Mouse (Mus musculus) lung, postnatal 10 days (tissue): ENCODE results near the gene Limch1.

Source experiments
- DNase-seq: peaks from one replicate; pipeline ENCODE4 v3.0.0; 2021

The Limch1 gene

DNA sequence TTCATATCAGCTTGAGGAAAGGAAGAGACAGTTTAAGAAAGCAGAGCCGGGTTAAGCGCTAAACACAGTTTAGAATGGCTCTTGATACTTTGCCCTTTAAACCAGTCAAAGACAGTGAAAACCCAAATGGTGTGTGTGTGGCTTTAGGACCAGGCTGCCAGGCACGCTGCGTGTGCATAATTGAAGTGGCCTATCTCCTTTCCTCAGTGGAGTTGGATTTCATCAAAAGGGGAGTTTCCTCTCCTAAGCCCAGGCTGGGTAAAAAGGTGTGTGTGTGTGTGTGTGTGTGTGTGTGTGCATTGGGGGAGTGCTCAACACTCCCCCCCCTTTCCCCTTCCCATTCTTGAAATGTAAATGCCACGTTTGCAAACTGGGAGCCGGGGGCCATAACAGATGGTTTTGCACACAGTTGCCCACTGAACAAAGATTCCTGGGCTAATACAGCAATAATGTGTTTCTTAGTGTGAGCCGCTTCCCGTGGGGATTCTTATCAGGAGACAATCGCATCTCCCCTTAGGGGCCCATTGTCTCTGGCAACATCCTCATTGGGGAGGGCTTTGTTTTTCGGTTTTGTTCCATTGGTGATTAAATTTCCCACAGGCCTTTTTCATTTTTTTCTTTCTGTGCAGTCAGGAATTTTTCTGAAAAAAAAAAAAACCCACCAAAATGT, 2.3 kb downstream of the Limch1 start:
- peak; percentile 30 for DNase-seq

DNA sequence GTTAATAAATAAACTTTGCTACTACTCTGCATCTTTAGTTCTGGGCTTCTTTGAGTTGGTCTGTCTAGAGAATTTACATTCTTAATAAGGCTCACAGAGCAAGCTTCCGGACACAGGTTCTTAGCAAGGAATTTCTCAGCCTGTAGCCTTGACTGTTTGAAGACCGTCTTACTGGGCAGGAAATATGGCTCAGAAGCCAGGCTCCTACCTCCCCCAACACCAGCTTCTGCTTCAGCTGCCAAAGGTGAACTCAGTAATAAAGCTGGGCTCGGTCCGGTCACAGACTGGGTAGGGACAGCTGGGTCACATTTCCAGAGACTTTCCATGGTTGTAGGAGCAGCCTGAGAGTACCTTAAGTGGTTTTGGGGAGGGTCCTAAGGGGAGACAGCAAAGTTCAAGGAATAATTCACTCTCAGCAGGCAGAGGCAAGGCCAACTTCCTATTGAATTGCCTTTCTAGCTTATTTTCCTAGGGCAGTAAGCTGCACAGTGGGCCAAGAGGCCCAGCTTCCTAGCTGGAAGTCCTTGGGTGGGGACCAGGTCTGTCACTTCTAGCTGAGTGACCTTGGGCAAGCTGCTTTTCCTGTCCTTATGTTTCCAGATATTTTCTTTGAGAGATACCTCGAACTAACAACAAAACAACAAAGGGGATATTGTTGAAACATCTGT, 3.0 kb downstream of the Limch1 start:
- DNase-seq, result peak; percentile 8

DNA sequence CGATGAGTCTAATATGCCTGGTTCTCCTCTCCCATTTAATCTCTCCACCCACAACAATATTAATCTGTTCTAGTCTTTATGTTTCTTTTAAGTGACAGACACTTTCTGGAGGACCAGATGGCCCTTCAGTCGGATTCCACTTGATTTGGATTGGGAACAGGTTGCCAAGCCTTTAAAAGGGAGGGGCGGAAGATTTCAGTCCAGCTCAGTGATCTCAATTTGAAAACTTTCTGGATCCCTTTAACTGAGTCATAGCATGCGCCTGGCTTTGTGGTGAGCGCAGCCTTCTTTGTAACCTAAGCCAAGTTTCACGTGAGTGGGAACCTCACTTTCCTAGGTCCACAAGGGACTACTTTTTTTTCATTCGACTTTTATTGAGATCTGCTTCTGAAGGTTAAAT, 5.0 kb downstream of the Limch1 start:
- no peak for DNase-seq

DNA sequence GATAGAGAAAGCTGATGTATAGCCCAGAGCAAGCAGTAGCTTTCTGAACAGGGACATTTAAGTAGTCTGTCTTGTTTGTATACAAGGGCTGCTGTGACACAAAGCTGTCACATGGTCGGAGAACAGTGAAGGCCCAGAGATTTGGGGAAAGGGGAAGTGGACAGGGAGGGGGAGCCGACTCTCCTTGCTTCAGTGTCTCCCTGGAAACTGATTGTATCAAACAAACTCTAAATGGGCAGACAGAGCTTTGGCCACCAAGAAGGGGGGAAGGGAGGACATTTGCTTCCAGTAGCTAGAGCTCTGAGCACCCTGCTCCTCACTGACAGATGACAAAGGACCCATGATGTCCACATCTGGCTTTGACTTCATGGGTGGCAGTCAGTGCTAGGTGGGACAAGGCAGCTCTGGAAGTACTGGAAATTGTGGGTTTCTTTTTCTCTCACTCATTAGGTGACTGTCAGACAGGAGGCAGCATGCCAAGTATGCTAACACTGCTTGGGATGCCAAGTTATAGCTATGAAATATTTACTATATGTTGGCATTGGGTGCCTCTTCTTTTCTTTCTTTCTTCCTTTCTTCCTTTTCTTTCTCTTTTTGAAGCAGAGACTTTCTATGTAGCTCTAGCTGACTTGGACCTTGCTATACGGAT, 5.8 kb downstream of the Limch1 start:
- peak; percentile 20 for DNase-seq

DNA sequence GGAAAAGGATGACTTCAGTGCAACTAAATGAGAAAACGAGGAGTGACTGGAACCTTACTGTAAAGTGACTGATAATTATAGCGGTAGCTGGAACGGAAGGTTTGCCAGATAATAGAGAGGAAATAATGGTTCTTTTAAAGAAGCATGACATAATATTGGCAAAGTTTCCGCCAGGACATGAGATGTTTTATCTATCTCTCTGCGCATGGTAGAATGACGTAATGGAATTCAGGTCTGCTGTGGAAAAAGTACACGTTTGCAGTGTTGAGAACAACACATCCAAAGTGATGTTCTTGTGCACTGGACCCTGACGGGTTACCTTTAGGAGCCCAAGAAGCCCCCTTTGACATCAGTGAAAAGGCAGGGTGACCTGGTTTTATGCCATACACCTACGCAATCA, 8.0 kb downstream of the Limch1 start:
- DNase-seq, result no peak

DNA sequence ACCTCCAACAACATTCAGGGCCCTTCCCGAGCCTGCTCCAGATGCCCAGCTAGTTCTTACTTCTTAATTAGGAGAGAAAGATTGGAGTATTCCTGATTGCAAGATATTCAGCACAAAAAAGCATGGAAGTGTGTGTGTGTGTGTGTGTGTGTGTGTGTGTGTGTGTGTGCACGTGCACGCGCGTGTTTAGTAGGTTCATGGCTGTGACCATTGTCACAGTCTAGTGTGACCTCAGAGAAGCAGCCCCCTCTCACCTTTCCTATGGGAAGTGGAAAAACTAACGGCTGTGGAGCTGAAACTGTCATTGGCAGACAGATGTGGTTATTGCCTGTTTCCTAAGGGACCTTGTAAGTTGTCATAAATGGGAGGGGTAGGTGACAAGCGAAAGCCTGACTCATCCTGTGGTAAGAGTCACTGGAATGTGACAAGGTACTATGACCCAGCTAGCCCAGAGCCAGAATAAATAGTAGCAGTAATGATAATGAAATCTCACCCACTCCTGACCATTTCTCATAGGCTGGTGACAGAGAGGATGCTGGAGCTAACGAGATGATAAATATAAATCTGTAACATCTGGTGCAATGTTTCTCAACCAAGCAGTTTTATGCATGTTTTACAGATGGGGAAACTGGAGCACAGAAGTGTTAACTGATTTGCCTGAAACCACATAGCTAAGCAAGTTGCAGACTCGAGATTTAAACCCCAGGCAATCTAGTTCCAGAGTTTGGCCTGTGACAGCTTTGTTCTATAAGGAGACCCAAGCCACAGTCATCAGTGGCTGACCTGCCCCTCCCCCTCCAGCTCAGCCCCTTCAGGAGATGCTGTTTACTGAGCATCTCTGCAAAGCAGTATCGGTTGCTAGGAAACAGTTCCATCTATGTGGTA, 11.4 kb downstream of the Limch1 start:
- no peak for DNase-seq

DNA sequence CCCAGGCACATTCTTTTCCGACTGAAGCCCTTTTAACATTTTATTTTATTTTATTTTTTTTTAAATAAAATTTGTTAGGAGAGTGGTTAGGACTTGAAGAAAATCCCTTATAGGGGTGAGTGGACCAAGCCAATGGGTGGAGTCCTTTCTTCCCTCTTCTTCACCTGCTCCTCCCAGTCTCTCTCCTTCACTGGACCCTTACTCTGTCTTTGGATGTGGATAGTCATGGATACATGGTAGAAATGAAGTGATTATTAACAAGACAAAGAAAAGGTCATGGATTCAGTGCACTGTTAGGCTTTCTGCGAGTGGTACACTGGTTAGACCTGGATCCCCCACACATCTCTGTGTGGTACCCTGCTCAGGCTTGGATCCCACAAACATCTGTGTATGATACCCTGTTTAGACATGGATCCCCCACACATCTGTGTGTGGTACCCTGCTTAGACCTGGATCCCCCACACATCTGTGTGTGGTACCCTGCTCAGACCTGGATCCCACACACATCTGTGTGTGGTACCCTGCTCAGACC, 12.1 kb downstream of the Limch1 start:
- DNase-seq, result no peak

DNA sequence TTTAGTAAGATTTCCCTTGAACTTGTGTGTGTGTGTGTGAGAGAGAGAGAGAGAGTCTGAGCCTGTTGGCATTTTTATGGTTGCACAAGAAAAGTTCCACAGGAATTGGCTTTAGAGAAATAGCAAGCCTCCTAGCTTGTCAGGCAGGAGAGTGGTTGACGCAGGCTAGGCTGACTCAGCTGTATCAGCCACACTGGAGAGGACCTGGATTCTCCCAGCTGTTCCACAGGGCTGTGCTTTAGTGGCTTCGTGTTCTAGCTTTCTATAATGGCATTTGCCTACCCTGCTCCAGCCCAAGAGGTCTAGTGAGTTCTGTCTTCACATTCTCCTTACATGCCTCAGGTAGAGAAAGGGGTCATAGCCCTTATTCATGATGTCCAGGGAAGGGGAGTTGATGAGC, 13.7 kb downstream of the Limch1 start:
- no peak for DNase-seq

DNA sequence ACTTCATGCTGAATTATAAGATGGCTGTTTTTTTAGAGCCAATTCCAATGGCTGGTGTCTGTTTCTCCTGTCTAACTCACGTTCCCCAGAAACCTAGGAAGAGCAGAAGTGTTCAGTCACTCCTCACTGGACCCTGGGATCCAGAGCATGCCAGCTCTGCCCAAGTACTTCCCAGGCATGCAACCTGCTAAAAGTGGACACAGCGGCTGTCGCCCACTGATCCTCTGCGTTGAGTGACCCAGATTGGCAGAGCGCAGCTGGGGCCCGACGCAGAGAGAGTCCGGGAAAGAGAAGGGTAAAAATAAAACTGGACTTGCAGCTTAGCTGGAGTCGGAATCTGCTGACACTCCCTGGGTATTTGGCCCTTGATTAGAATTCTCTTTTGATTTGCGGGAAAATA, 15.1 kb downstream of the Limch1 start:
- no peak for DNase-seq

DNA sequence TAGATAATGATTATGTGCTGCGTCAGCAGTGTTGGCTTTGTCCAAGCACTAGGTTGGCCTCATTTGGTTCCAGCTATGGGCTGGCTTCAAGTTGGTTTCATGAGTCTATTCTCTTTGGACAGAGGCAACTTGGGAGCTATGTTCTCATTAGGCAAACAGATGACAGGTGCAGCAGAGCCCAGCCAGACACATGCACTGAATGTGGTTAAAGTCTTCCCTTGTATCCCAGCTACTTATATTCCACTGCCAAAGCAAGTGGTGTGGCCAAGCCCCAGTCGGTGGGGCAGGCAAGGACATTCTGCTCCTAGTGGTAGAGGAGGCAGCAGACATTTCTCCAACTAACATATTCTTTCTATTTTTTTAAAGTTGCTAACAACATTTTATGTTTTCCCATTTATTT, 16.4 kb downstream of the Limch1 start:
- no peak for DNase-seq

DNA sequence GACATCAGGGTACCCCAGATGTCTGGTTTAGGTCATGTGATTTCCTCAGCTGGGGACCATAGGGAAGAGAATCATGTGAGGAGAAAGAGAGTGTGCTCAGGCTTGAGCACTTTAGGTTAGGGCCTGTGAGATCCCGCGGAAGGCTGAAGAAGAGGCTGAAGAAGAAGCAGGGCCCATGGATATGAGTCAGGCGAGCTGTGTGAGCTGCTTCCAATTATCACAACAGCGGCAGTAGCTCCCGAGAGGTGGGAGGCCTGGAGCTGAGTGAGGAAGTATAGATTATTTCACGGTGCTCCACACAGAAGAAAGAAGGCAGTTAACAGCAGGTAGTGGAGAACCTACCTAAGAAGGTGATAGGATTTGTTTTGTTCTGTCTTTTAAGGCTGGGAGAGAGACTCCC, 18.5 kb downstream of the Limch1 start:
- DNase-seq, result no peak

DNA sequence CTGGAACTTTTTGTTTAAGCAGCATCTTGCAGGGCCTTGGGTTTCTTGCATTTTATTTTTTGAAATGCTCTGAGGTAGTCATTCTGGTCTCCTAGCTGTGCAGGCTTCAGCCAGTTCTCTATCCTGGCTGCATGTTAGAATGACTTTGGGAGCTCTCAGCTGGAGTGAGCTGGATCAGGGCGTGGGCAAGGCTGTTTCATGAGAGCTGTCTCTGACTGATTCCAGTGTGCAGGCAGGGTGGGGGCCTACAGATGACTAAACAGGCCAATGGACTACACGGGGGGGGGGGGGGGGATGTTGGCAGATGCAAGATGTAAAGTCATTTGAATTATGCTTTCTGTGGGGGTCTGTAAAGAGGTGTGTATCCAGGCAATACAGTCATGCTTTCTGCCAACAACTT, 20.3 kb downstream of the Limch1 start:
- no peak for DNase-seq

DNA sequence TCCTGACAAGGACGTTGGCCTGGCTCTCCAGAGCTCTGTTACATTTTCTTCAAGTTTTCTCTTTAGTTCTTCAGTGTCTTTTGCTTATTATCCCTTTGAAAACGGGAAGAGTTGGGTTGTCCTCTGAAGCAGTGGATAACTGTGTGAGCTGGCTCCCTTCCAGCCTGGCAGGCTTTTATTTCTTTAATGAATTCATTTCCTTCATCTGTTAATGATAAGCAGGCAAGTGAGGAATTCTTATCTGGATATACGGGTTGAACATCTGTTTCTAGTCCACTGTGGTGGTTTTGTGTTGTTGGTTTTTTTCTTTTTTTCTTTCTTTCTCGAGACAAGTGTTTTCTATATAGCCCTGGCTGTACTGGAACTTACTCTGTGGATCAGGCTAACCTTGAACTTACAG, 22.4 kb downstream of the Limch1 start:
- DNase-seq, result no peak

DNA sequence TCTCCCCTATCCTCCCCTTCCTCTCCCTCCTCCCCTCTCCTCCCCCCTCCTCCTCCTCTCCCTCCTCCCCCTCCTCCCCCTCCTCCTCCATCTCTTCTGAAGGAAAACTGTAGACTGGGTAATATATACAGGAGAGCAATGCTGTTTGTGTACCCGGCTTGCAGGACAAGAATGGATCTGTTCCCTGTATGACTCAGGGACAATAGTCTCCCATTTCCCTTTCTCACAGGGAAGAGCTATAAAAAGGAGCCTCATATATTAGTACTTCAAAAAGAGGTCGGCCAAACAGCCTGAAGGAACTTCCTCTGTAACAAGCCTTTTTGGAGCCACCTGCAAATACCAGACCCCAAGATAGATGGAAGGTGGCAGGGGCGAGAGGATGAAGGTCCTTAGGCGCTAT, 23.4 kb downstream of the Limch1 start:
- DNase-seq, result no peak

DNA sequence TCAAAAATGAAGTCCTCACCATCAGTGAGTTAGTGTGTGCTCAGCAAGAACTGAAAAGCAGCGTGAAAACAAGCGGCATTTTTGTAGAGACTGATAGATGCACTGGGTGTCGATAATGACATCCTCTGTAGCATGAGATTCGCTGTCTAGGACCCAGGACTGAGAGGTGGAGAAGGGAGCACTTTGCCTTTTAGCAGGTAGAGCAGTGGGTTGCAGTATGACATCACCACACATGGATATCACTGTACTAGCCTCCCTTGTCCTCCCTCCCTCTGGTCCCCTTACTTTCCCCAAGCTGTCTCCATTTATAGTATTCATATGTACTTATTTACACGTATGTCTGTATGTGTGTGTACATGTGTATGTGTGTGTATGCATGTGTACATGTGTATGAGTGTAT, 23.9 kb downstream of the Limch1 start:
- DNase-seq, result no peak

DNA sequence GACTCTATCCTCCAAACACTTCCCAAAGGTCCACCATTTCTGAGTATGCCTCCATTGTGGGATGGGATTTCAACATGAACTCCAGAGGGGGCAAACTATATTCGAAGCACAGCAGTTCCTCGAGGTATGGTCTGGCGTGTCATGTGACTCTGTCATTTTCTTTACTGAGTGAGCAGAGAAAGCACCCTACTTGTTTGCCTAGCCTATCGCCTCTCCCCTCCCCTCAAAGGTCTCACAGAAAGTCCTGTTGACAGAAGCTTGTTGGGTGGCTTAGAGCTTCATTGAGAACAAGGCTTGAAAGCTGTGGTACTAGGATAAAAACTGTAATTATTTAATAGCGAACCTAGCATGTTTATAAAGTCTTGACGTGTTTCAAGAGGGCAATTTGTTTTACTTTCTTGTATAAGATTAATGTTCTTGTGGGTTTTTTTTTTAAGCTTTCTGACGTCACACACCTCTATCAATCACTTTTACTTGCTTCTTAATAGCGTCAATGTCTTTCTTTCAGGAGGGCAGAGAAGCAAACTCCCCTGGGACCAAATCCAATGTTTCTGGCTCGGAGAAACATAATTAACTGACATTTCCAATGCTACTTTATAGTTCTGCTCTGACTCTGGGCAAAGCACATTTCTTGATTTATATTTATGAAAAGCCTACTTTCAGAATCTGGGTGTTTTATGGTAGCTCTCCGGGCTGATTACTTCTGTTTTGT, 32.5 kb downstream of the Limch1 start:
- no peak for DNase-seq

DNA sequence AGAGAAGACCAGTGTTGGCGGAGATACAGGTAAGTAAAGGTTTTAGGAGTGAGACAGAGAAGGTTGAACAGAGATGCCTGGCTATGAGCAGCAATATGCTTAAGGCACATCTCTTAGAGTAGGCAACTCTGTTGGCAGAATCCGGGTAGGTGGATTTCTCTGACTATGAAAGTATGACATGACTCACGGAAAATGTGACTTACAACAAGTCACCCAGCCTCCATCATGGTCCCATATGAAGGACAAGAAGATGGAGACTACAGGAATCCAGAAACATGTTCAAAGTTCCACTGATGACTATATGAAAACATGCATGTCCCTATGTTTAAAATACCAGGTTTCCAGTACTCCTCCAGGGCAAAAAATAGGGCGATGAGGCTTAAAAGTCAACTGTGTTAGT, 34.7 kb downstream of the Limch1 start:
- no peak for DNase-seq

DNA sequence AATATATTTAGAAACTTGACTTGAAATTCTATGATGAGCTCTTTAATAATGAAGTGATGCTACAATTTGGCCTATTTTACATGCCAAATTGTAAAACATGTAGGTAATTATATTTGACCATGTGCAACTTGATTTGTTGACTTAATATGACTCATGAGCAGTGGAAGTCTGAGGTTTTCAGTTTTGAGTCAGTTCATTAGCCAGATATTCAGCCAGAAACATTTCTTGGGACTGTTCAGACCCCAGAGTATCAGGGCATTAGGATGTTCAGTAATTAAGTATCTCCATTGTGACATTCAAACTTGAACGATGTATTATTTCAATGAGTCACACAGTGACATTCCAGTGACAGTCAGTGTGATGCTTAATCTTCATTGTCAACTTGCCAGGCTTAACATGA, 35.9 kb downstream of the Limch1 start:
- no peak for DNase-seq

DNA sequence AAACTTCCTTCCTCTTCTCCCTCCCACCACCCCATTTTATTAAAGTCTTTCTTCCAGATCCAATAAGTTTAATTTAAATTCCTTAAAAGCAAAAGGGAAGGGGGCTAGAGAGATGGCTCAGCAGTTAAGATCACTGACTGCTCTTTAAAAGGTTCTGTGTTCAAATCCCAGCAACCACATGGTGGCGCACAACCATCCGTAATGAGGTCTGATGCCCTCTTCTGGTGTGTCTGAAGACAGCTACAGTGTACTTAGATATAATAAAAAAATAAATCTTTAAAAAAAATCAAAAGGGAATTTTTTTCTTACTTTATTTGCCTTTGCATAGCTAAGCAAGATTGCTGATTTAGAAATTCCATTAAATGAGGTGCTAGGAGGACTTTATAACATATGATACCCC, 37.2 kb downstream of the Limch1 start:
- no peak for DNase-seq

DNA sequence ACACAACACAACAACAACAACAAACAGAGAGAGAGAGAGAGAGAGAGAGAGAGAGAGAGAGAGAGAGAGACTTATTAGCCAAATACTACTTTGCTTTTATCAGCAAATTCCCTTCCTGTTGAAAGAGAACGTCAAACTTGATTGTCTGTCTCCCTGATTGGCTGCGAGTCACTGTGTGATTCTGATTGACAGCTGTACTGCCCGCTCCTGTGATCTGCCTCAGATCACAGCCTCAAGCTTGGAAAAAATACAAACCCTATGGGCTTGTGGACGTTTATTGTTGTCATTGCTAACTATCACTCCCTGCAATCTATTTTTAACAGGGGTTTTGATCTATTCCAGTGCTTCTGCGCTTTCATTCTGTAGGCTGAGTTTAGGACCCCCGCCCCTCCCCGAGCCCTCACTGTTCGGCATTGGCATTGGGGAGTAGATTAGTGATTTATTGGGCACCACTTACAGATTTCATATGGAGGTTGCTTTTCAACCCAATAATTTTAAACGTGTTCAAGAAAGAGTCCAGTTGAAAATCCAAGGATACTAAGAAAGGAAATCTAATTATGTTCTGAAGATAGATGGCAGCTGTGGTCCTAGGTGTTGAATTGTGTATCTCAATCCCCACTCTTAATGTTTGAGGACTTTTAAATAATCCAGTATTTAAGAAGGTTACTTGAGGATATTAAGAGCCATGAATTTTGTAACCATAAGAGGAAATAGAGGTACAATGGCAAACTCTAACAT, 39.2 kb downstream of the Limch1 start:
- peak; percentile 57 for DNase-seq

DNA sequence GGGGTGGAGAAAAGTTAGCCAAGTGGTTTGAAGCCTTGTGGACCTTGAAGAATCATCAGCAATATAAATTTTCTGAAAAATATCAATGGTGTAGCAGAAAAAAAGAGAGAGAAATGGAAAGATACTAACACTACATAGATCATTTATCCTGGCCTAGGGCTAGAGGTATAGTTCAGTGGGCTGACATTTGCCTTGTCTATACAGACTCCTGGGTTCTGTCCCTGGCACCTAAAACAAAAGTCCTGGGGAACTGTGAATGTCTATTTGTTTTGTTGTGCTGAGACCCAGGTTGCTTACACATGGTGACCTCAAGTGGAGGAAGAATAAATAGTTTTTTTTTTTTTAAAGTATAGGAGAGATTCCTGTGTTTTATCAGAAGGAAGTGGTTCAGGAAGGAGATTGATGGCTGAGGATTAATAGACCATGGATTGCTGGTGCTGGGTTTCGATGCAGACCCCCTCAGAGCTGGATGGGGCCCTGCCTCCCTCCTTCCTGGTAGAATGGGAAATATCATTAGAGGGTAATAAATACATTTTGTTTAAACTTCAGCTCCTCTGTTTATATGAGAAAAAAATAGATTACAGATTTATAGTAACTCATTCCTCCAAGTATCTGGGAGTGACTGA, 40.5 kb downstream of the Limch1 start:
- no peak for DNase-seq
